Comparison of ENCODE assay signal across 14 mouse cellular contexts in genomic region chr6:33968746-33969145, GRCm38 (mm10).
DNase-seq lines count a peak whose midpoint lies in the region.
"Had no signal": no experiment of that assay in that cellular context is flagged by ENCODE, and none has a peak within 500 bp of the region (broad histone marks: within the 10 kb centered on the region; RNA-seq: fewer than 3 reads in every experiment).

No protein-coding gene starts in this region.

- peak; percentile 18 for DNase-seq in cerebellum, adult 11-12 months
- DNase-seq in cerebellum, adult 11 months: no peak
- peak; percentile 10 for DNase-seq in cerebellum, adult 9-11 months
- no peak for DNase-seq in cerebellum, adult 8-10 months
- DNase-seq in cerebellum, postnatal 10 days: peak; percentile 24 to 44
- DNase-seq in cerebellum, postnatal 36 days: peak; percentile 29 to 43
- no peak for DNase-seq in gastrocnemius, postnatal 14 days
- DNase-seq: adrenal gland, adult 8-10 months; adrenal gland, postnatal 25 days; embryo, embryonic 11 days; heart, adult 2 months; heart, postnatal 14 days; heart, postnatal 4 days; kidney, adult 18-20 months had no signal

- intact Hi-C loops in gastrocnemius, postnatal 14 days (cut with DNase I; ENCODE audit: low total_unique reads): no loop called here

Comparison
In these comparisons a context has a peak if more than half of its experiments do, and no peak if none do; other contexts are left out.
1. DNase-seq: peak in cerebellum, adult 11-12 months (single experiment), cerebellum, adult 9-11 months (single experiment), cerebellum, postnatal 10 days (2 of 2) and cerebellum, postnatal 36 days (2 of 2); none in cerebellum, adult 11 months (single experiment), cerebellum, adult 8-10 months (single experiment) and gastrocnemius, postnatal 14 days (single experiment).